Mouse (Mus musculus) spleen, adult 2 months (tissue): ENCODE results near the gene Faim2.

Experiments
- CTCF ChIP-seq: fragments of 200-500 bp; IDR thresholded peaks from 2 replicates; pipeline ENCODE4 v1.5.1; 2011; ENCODE audit warnings: mild to moderate bottlenecking, inconsistent platforms; ENCODE audit not compliant: insufficient read depth, insufficient read length, insufficient replicate concordance; ENCODE audit errors: extremely low read depth
- POLR2A ChIP-seq: fragments of 200-500 bp; IDR thresholded peaks from 2 replicates; pipeline ENCODE4 v1.6.1; 2011; ENCODE audit warnings: low read depth, low read length, inconsistent platforms

DNA sequence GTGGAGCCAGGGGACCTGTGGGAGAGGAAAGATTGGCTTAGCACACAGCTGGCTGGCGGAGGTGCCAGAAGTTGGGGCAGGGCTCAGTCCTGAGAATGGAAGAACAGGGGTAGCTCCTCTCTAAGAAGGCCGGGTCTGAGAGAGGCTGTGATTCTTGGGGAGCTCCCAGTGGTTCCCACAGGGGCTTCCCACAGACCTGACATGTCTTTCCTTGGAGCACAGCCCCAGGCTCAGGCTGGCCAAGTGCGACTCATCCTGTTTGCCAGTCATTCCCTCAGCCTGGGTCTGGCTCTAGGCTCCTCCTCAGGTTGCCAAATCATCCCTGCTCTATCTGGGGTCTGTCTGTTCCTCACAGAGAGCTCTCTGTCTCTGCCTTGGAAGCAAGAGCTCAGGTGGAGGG is 17.3 kb downstream of the Faim2 start:
- TF ChIP-seq POLR2A: no peak
- TF ChIP-seq CTCF: no peak
